Mouse (Mus musculus) cortical plate, adult 2 months (tissue): ENCODE measurements around the gene Zfp36. TPM values are rescaled to one million over a fixed set of nuclear protein-coding genes. Genes with fewer than 3 reads are reported as not detected.

Experiments
- H3K27ac ChIP-seq: fragments of 200-500 bp; 2 replicates; pipeline ENCODE4 v1.5.1; 2012; ENCODE audit warnings: low read length, control low read depth, inconsistent platforms; ENCODE audit not compliant: insufficient read depth
- H3K4me1 ChIP-seq: fragments of 200-500 bp; 2 replicates; pipeline ENCODE4 v1.6.1; 2011; ENCODE audit warnings: low read length; ENCODE audit not compliant: control insufficient read depth, insufficient read depth
- H3K4me3 ChIP-seq: fragments of 200-500 bp; 2 replicates; pipeline ENCODE4 v1.5.1; 2011; ENCODE audit warnings: mild to moderate bottlenecking, low read length, control low read depth; ENCODE audit not compliant: insufficient read depth
- CTCF ChIP-seq: fragments of 200-500 bp; IDR thresholded peaks from 2 replicates; pipeline ENCODE4 v1.5.1; 2011; ENCODE audit warnings: mild to moderate bottlenecking, control low read depth, low read length; ENCODE audit not compliant: insufficient read depth; ENCODE audit errors: extremely low read depth
- POLR2A ChIP-seq: fragments of 200-500 bp; IDR thresholded peaks from 2 replicates; pipeline ENCODE4 v1.6.1; 2011; ENCODE audit warnings: mild to moderate bottlenecking, low read length, control low read depth; ENCODE audit not compliant: insufficient read depth; ENCODE audit errors: extremely low read depth
- polyA plus RNA-seq: library from polyadenylated mRNA; depleted of rRNA; stranded (reverse); fragments of >200 nt; gene quantifications from 2 replicates; pipeline ENCODE4 v1.2.3, GENCODE M21; 2012

Zfp36 gene
- polyA plus RNA-seq, 1 experiment, result 3.6 TPM

- H3K4me3 ChIP-seq, result peak overlapping the region; percentile 65
- TF ChIP-seq CTCF (no peak), POLR2A (no peak)
- peaks cover 3% of the 10 kb centered on the region for H3K4me1 ChIP-seq
- H3K27ac ChIP-seq, result peak overlapping the region; percentile 93; the same call in 1 of the 2 replicates
Measured at GRCm38 (mm10) chr7:28377190-28378065, 2.6 kb downstream of the Zfp36 start.

GRCm38 (mm10) chr7:28376011-28376771 is 3.9 kb downstream of the Zfp36 start:
- TF ChIP-seq CTCF (no peak), POLR2A (0 out of 2 replicates have a peak, but pooled peaks have one; percentile 39)
- Histone ChIP-seq H3K4me1 (no peaks in the 10 kb centered on the region; the same call in 1 of the 2 replicates), H3K4me3 (peak overlapping the region; percentile 22), H3K27ac (peak overlapping the region; percentile 86)

GRCm38 (mm10) chr7:28375176-28375921 is 4.7 kb downstream of the Zfp36 start:
- H3K4me1 ChIP-seq, result no peaks in the 10 kb centered on the region; the same call in 1 of the 2 replicates
- TF ChIP-seq CTCF (no peak), POLR2A (peak; percentile 41; the same call in 1 of the 2 replicates)
- peak overlapping the region; percentile 86 for H3K27ac ChIP-seq
- peak overlapping the region; percentile 22 for H3K4me3 ChIP-seq

GRCm38 (mm10) chr7:28374647-28375046 is 5.4 kb downstream of the Zfp36 start:
- no peak overlapping the region for H3K27ac ChIP-seq
- TF ChIP-seq POLR2A (no peak), CTCF (no peak)

GRCm38 (mm10) chr7:28373891-28374495 is 6.1 kb downstream of the Zfp36 start:
- TF ChIP-seq CTCF (no peak), POLR2A (no peak)
- Histone ChIP-seq H3K27ac (no peak overlapping the region), H3K4me1 (no peaks in the 10 kb centered on the region; the same call in 1 of the 2 replicates), H3K4me3 (no peak overlapping the region)

More at GRCm38 (mm10) chr7:28374647-28375046, 5.4 kb downstream of the Zfp36 start:
- Histone ChIP-seq H3K4me3 (no peak overlapping the region; the same call in 1 of the 2 replicates), H3K4me1 (no peaks in the 10 kb centered on the region; the same call in 1 of the 2 replicates)

- H3K4me3 ChIP-seq, result peak overlapping the region; percentile 26
- H3K27ac ChIP-seq, result no peak overlapping the region
- TF ChIP-seq CTCF (peak; percentile 65), POLR2A (no peak)
- H3K4me1 ChIP-seq, result no peaks in the 10 kb centered on the region; the same call in 1 of the 2 replicates
Measured at GRCm38 (mm10) chr7:28373131-28373581, 6.9 kb downstream of the Zfp36 start.

GRCm38 (mm10) chr7:28372251-28373108 is 7.6 kb downstream of the Zfp36 start, which contains the start of gene Plekhg2:
Gene Plekhg2, minus strand, starts transcription at chr7:28372599.
- no peaks in the 10 kb centered on the region; the same call in 1 of the 2 replicates for H3K4me1 ChIP-seq
- peak within 1 kb of the TSS; percentile 51; the same call in 1 of the 2 replicates for H3K27ac ChIP-seq
- H3K4me3 ChIP-seq, result peak within 1 kb of the TSS; percentile 26
- TF ChIP-seq CTCF, result no peak
- 0 out of 2 replicates have a peak, but pooled peaks have one; percentile 17 for TF ChIP-seq POLR2A
